Mouse (Mus musculus) Patski (cell line): ENCODE measurements at regions not wholly inside any gene's neighbourhood (a gene's known extent, or its start where the extent isn't known, plus 50 kb on each side); places are given as distances from the start of the nearest gene placed in this dataset.

ENCODE experiments used
- ATAC-seq: fragments of 100-300 bp; one replicate; pipeline ENCODE4 v1.8.0; 2021
- CTCF ChIA-PET: fragments of 350-600 bp; sonication (Branson Sonifier 250); formaldehyde crosslinking; loops from one replicate; lab custom pipeline; 2022; ENCODE audit warnings: inconsistent platforms; lab: Charles Lee
- POLR2A ChIA-PET: fragments of 350-600 bp; sonication (Branson Sonifier 250); formaldehyde crosslinking; loops from one replicate; lab custom pipeline; 2022; ENCODE audit warnings: antibody characterized with exemption, inconsistent platforms; lab: Charles Lee
- DNase-seq: peaks from one replicate; pipeline ENCODE4 v3.0.0-alpha.2; 2011; ENCODE audit warnings: low read depth, low spot score
- H3K27me3 ChIP-seq: fragments of 371-371 bp; one replicate; pipeline ENCODE4 v1.5.1; 2021
- CTCF ChIP-seq: fragments of 100-300 bp; IDR thresholded peaks from one replicate; pipeline ENCODE4 v1.5.1; 2021
- in situ Hi-C: fragments of 300-500 bp; cut with MboI; formaldehyde crosslinking; loops from 3 replicates; pipeline ENCODE4 v1.11.1; 2018; ENCODE audit warnings: low pct_unique_long_range_greater_than_20kb, mixed read lengths

DNA sequence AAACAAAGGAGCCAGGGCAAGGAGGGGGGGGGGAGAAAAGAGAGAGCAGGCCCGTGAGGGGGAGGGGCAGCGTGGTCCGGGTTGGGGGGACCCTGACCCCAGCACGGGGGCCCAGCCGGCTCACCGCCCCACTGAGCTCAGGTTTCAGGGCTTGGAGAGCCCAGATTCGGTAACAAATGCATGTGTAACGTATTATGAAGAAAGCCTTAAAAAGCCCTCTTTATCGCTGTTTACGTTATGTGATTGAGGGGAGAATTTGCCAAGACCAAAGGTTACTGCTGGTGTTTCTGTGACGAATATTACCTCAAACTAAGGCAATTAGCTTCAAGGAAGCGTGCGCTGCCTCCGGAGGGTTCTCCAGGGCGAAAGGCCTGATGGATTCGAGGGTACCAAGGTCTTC is 54.2 kb downstream of the Barx1 start:
- ChIA-PET CTCF (no interaction called here), POLR2A (no interaction called here)
- H3K27me3 ChIP-seq, result peaks cover 19% of the 10 kb centered on the region
- ATAC-seq, result no peak
- no peak for DNase-seq
- in situ Hi-C loops, result no loop called here
- TF ChIP-seq CTCF, result no peak

- DNase-seq (no peak), ATAC-seq (no peak)
- in situ Hi-C loops, result no loop called here
- peaks cover 19% of the 10 kb centered on the region for H3K27me3 ChIP-seq
- POLR2A ChIA-PET, result interaction anchor here (1.6 kb wide), 1 partner anchor 9 kb away, joined by 3 read pairs; no protein-coding TSS in a partner anchor
- CTCF ChIA-PET, result no interaction called here
- no peak for TF ChIP-seq CTCF
Measured at GRCm38 (mm10) chr13:48717451-48717850, 54.7 kb downstream of the Barx1 start.

DNA sequence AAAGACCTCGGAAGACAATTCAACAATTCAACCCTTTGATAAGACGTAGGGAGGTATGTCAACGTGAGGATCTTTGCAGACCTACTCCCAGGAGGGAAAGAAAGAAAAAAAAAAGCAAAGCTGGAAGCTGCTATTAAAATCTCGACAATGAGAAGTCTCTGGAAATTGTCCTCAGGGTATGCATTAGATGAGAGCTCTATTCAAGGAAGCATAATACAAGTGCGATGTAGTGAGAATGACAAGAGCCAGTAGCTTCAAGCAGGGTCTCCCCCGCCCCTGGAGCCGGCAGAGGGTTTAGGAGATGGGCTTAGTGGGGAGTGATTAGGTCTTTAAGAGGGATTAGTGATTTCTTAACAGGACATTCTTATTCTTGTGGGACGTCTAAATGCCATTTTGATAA is 60.9 kb downstream of the Barx1 start:
- TF ChIP-seq CTCF, result no peak
- H3K27me3 ChIP-seq, result peaks cover 19% of the 10 kb centered on the region
- in situ Hi-C loops, result no loop called here
- POLR2A ChIA-PET, result no interaction called here
- CTCF ChIA-PET, result no interaction called here
- no peak for ATAC-seq
- DNase-seq, result no peak

DNA sequence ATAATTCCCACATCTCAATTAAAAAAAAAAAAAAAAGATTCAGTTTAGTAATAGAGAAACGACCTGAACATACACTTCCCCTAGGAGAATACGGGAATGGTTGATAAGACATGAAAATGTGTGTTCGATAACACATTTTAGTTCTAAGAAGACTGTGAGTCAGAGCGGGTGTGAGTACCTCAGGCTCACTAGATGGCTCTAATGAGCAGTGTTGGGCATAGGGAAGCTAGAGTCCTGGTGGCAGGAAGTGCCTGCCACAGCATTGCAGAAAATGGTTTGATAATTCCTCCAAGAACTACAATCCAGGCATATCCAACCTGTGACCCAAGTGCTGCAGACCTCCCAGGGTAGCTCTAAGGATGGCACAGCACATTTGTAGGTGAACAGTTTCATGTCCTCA is 63.6 kb downstream of the Barx1 start:
- DNase-seq, result no peak
- H3K27me3 ChIP-seq, result peaks cover 31% of the 10 kb centered on the region
- ATAC-seq, result no peak
- POLR2A ChIA-PET, result interaction anchor here (0.6 to 1.2 kb wide), 2 partner anchors 8 to 431 kb away, joined by 3 read pairs; no protein-coding TSS in a partner anchor
- CTCF ChIA-PET, result interaction anchor here (1.0 to 1.1 kb wide), 2 partner anchors 75 to 273 kb away, joined by 3 read pairs; no protein-coding TSS in a partner anchor
- in situ Hi-C loops, result no loop called here
- no peak for TF ChIP-seq CTCF

- no peak for TF ChIP-seq CTCF
- DNase-seq, result no peak
- ChIA-PET CTCF (no interaction called here), POLR2A (no interaction called here)
- no peak for ATAC-seq
- in situ Hi-C loops, result no loop called here
- peaks cover 41% of the 10 kb centered on the region for H3K27me3 ChIP-seq
Measured at GRCm38 (mm10) chr13:48731046-48731996, 68.5 kb downstream of the Barx1 start.

GRCm38 (mm10) chr13:48732168-48732841 is 69.5 kb downstream of the Barx1 start:
- H3K27me3 ChIP-seq, result peaks cover 47% of the 10 kb centered on the region
- no peak for ATAC-seq
- no peak for TF ChIP-seq CTCF
- ChIA-PET POLR2A (no interaction called here), CTCF (interaction anchor here (1.5 kb wide), 1 partner anchor 78 kb away, joined by 6 read pairs; no protein-coding TSS in a partner anchor)
- in situ Hi-C loops, result no loop called here
- DNase-seq, result no peak

- CTCF ChIA-PET, result no interaction called here
- in situ Hi-C loops, result no loop called here
- H3K27me3 ChIP-seq, result peaks cover 65% of the 10 kb centered on the region
- TF ChIP-seq CTCF, result no peak
- no peak for ATAC-seq
- DNase-seq, result no peak
- POLR2A ChIA-PET, result no interaction called here
Measured at GRCm38 (mm10) chr13:48734985-48735384, 72.2 kb downstream of the Barx1 start.

DNA sequence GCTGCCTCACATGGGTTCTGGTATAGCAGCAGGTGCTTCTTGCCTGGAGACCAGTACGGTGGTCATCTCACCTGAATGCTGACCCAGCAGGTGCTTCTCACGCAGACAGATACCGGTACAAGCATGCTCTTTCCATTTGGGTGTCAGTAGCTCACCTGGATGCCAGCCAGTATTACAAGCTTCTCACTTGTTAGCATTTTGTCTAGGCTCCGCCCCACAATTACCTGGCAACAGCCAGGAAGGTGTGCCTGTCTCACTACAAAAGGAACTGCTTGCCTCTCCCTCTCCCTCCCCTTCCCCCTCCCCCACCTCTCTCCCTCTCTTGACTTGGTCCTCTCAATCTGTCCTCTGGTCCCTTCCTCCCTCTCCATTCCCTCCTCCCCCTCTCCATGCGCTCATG is 82.8 kb downstream of the Barx1 start:
- ATAC-seq (no peak), DNase-seq (no peak)
- in situ Hi-C loops, result no loop called here

DNA sequence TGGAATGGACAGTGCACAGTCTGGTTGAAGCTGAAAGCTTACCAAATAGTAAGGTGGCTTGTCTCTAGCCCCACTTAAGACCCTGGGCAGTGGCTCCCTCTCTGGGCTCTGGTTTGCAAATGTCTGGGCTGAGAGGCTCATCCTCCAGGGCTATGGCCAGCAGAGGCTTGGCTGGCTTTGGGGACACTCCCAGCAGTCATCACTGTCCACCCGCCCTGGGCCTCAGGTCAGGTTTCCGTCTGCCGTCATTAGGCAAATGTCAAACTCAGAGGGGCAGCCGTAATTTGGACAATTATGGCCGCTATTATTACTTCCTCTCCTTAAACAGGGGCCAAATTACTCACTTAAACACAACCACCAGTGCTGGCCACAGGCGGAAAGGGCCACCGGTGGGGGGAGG is 83.5 kb downstream of the Barx1 start:
- POLR2A ChIA-PET, result no interaction called here
- in situ Hi-C loops, result no loop called here
- CTCF ChIA-PET, result no interaction called here
- ATAC-seq, result no peak
- DNase-seq, result no peak
- H3K27me3 ChIP-seq, result peaks cover 65% of the 10 kb centered on the region
- no peak for TF ChIP-seq CTCF

More for the DNA sequence above, 82.8 kb downstream of the Barx1 start:
- H3K27me3 ChIP-seq, result peaks cover 70% of the 10 kb centered on the region
- CTCF ChIA-PET, result no interaction called here
- POLR2A ChIA-PET, result no interaction called here
- TF ChIP-seq CTCF, result no peak
